Mouse (Mus musculus): ENCODE results near the gene Cmc2.

Gene Cmc2

GRCm38 (mm10) chr8:116842678-116843077 lies 78.6 kb downstream of the Cmc2 start:
- no peak for DNase-seq (ENCODE audit: low spot score)
